Mouse (Mus musculus): Measurements from ENCODE around the gene Stx3. TPM values are rescaled to one million over a fixed set of nuclear protein-coding genes. Genes with fewer than 3 reads are reported as not detected.
A peak's percentile ranks its signal among the peaks of the same experiment; 100 is the strongest.

Gene Stx3
- polyA plus RNA-seq, 1 experiment from 2014 or later = 6.4 TPM

DNA sequence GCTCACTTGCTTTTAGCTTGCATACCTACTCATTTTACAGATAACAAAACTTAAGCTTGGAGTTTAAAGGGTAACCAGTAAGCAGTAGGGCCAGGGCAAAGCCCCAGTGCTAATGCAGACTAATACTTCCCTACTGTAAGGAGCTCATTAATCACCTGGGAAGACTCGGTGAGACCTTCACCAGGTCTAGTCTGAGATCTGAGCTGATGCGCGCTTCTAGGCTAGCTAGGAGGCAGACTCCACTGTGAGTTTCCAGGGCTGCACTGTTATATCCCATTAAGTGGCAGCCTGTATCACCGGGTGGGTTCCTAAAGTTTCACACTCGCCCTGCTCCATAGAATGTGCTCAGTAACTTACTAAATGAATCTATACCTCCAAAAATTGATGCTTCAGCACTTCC lies 1.6 kb downstream of the Stx3 start:
- WGBS = 11% methylated on average over 5 of the region's 5 CpGs
- Histone ChIP-seq H3K4me2 (peak overlapping the region; percentile 99), H3K4me1 (replicated peaks) (peaks cover 20% of the 10 kb centered on the region), H3K27me3 (peaks cover 66% of the 10 kb centered on the region), H3K27ac (replicated peaks) (no peak overlapping the region), H3K9ac (no peak overlapping the region), H3K36me3 (no peaks in the 10 kb centered on the region), H3K9me3 (no peaks in the 10 kb centered on the region), H3K4me3 (peak overlapping the region; percentile 66)
- no peak for ATAC-seq (ENCODE audit: low read depth)

DNA sequence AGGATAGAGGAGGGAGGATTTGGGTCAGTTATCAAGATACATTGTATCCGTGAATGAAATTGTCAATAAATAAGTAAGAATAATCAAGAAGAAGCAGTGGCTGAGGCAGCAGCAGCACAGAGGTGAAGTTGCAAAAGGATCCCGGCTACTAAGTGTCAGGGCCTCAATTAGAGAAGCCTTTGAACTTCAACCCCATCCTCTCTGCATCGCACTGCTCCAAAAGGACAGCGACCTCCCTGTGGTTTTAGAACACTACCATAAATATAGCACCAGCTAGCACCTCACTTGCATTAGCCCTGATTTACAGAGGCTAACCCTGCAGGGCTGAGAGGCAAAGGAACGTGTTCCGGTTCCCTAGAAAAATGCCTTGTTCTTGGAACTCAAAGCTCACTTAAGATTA lies 2.5 kb downstream of the Stx3 start:
- peaks cover 26% of the 10 kb centered on the region for H3K4me1 ChIP-seq (replicated peaks)
- H3K27me3 ChIP-seq = peaks cover 63% of the 10 kb centered on the region
- WGBS = 33% methylated on average over 6 of the region's 6 CpGs

DNA sequence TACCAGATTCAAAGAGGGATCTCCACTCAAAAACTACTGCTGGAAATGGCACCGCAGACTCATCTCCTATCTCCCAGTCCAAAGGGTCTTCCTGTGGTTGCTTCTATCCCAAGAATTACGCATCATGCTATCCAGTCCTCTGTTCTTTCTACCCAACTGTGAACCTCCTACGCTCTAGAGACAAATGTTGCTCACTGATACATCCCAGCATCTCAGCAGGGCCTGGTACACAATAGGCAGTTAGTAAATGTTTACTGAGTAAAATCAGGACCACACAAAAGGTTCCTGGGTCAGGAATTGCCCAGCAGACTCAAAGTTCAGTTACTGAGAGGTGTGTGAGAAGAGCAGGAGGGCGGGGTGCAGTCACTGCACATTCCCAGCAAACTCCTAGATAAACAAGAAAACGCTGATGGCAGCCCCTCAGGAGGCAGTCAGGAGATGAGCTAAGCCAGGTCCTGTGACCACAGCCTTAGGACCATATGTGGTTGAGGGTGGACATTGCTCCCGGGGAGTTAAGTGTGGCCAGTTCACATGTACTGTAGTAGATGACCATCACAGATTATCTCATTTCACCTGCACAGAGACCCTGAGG lies 4.4 kb downstream of the Stx3 start:
- Histone ChIP-seq H3K9me3 (no peaks in the 10 kb centered on the region), H3K27me3 (peaks cover 53% of the 10 kb centered on the region), H3K9ac (no peak overlapping the region), H3K4me3 (no peak overlapping the region), H3K36me3 (no peaks in the 10 kb centered on the region), H3K4me1 (replicated peaks) (peaks cover 21% of the 10 kb centered on the region), H3K27ac (replicated peaks) (no peak overlapping the region), H3K4me2 (no peak overlapping the region)
- whole genome bisulfite sequencing = 79% methylated on average over 6 of the region's 6 CpGs
- ATAC-seq (ENCODE audit: low read depth) = no peak

More for the DNA sequence above, 2.5 kb downstream of the Stx3 start:
- no peak for ATAC-seq (ENCODE audit: low read depth)
- no peaks in the 10 kb centered on the region for H3K9me3 ChIP-seq
- H3K27ac ChIP-seq (replicated peaks) = no peak overlapping the region
- H3K4me3 ChIP-seq = no peak overlapping the region
- H3K36me3 ChIP-seq = no peaks in the 10 kb centered on the region
- H3K4me2 ChIP-seq = no peak overlapping the region
- H3K9ac ChIP-seq = no peak overlapping the region

DNA sequence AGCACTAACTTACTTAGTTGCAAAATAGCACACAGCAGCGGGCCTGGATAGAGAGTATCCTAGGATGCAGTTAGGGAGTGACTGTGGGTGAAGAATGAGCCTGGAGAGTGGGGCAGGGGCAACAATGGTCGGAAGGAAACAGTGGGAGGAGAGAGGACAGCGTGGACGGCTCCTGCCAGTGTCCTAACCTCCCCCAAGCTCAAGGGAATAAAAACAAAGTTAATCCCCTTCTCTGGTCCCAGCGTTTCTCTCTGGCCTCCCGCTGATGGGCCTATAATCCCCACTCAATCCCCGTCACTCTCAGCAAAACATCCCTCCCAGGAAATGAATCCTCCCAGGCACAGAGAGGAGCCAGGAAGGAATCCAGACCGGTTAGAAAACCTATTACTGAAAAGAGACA lies 5.6 kb downstream of the Stx3 start:
- no peak for ATAC-seq (ENCODE audit: low read depth)
- Histone ChIP-seq H3K4me1 (replicated peaks) (0 out of 2 replicates have a peak, but pooled peaks cover 13% of the 10 kb centered on the region), H3K36me3 (no peaks in the 10 kb centered on the region), H3K9ac (no peak overlapping the region), H3K4me3 (no peak overlapping the region), H3K27ac (replicated peaks) (no peak overlapping the region), H3K27me3 (peaks cover 41% of the 10 kb centered on the region), H3K9me3 (no peaks in the 10 kb centered on the region), H3K4me2 (no peak overlapping the region)
- 17% methylated on average over 8 of the region's 8 CpGs for WGBS

DNA sequence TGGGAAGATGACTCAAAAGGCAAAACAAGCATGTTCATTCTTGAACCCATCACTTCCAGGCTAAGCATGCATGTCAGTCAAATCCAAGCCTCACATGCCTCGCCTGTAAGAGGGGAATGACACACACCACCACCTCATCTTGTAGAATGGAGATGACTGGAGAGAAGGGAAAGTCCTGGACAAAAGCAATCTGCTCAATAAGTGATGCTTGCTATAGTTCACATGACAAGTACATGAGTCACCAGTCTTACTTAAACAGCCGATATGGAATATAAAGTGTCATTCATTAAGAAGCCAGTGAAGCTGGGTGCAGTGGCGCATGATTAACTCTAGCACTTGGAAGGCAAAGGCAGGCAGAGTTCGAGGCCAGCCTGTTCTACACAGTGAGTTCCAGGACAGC lies 6.1 kb downstream of the Stx3 start:
- Histone ChIP-seq H3K4me2 (no peak overlapping the region), H3K36me3 (no peaks in the 10 kb centered on the region), H3K4me3 (no peak overlapping the region), H3K9me3 (no peaks in the 10 kb centered on the region), H3K9ac (no peak overlapping the region), H3K4me1 (replicated peaks) (0 out of 2 replicates have a peak, but pooled peaks cover 9% of the 10 kb centered on the region), H3K27me3 (peaks cover 36% of the 10 kb centered on the region), H3K27ac (replicated peaks) (no peak overlapping the region)
- ATAC-seq (ENCODE audit: low read depth) = no peak
- 79% methylated on average over 4 of the region's 4 CpGs for WGBS

DNA sequence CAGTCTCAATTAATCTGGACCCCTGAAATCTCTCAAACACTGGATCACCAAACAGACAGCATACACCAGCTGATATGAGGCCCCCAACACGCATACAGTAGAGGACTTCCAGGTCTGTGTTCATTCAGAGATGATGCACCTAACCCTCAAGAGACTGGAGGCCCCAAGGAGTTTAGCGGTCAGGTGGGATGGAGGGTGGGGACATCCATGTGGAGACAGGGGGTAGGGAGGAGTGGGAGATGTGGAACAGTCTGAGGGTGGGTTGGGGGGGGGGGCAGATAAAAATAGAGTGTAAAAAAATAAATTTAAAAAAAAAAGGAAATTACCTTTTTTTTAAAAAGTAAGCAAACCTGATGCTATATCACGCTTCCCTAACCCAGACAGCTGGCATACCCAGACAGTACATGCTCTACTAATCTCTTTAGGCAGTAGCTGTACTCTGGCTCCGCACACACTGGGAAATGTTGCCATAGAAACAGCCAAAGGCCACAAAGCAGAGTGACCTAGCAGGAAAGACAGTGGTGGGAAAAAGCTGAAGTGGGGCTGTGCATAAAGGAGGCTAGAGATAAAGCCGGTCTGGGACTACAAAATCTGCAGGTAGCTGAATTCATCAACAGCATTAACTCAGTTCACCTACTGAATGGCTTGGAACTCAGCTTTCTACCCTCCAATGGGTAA lies 7.4 kb downstream of the Stx3 start:
- H3K9ac ChIP-seq = no peak overlapping the region
- peaks cover 23% of the 10 kb centered on the region for H3K27me3 ChIP-seq
- no peak overlapping the region for H3K4me3 ChIP-seq
- no peaks in the 10 kb centered on the region for H3K9me3 ChIP-seq
- no peaks in the 10 kb centered on the region for H3K36me3 ChIP-seq
- no peak overlapping the region for H3K4me2 ChIP-seq
- 49% methylated on average over 5 of the region's 5 CpGs for WGBS
- 0 out of 2 replicates have a peak, but pooled peaks cover 6% of the 10 kb centered on the region for H3K4me1 ChIP-seq (replicated peaks)
- peak; percentile 91 for ATAC-seq (ENCODE audit: low read depth)
- no peak overlapping the region for H3K27ac ChIP-seq (replicated peaks)

DNA sequence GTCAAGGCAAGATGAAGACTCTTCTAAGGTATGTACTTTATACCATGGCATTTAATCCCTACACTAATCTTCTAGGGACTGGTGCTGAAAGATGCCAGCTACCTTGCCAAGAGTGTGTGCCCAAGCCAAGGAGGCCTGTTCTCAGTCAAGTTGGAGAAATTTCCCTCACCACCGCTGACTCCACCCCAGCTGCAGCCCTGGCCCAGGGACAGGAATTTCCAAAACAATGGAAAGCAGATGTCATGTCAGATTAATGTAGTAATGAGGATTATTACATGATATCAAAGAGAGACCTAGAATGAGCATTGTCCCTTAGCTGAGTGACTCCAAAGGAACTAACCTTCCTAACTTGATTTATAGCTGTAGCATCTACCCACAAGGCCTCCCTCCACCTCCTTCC lies 8.3 kb downstream of the Stx3 start:
- Histone ChIP-seq H3K27ac (replicated peaks) (no peak overlapping the region), H3K9ac (no peak overlapping the region), H3K4me3 (no peak overlapping the region), H3K4me2 (no peak overlapping the region), H3K36me3 (no peaks in the 10 kb centered on the region), H3K9me3 (no peaks in the 10 kb centered on the region), H3K27me3 (peaks cover 13% of the 10 kb centered on the region), H3K4me1 (replicated peaks) (0 out of 2 replicates have a peak, but pooled peaks cover 6% of the 10 kb centered on the region)
- no peak for ATAC-seq (ENCODE audit: low read depth)
- WGBS = 90% methylated on average over 1 of the region's 1 CpGs

DNA sequence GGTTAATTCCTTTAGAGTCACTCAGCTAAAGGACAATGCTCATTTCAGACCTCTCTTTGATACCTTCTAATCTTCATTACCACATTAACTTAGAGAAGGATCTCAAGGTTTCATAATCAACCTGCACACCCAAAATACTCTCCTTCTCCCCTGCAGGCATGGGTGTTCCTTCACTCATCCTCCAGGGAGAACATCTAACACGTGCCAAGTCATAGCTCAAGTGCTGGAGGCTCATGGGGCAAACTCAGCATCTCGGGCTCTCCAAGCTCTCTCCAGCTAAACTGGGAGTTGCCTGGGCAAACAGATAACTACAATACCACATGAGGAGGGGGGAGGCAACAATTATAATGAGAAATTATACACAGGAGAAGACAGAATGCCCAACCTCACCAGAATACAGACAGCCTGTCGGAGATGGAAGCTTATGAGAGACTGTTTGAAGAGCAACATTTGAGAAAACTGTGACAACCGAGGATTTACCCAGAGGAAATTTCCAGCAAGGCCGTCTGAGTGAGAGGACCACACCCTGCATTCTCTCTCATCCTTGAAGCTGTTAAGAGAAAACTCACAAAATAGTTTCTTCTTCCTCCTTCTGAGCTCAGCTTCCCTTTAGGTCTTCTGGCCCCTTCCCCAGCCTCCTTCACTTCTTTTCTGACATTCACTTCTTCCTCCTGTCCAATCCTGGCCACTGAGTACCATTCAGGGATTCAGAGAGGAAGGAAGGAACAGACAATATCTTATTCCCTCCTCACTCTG lies 9.0 kb downstream of the Stx3 start:
- no peak overlapping the region for H3K27ac ChIP-seq (replicated peaks)
- ATAC-seq (ENCODE audit: low read depth) = no peak
- H3K27me3 ChIP-seq = peaks cover 6% of the 10 kb centered on the region; the same call in 1 of the 2 replicates
- H3K4me1 ChIP-seq (replicated peaks) = 0 out of 2 replicates have a peak, but pooled peaks cover 6% of the 10 kb centered on the region
- no peak overlapping the region for H3K9ac ChIP-seq
- no peak overlapping the region for H3K4me2 ChIP-seq
- 84% methylated on average over 5 of the region's 5 CpGs for WGBS
- no peaks in the 10 kb centered on the region for H3K36me3 ChIP-seq
- H3K4me3 ChIP-seq = no peak overlapping the region
- H3K9me3 ChIP-seq = no peaks in the 10 kb centered on the region

DNA sequence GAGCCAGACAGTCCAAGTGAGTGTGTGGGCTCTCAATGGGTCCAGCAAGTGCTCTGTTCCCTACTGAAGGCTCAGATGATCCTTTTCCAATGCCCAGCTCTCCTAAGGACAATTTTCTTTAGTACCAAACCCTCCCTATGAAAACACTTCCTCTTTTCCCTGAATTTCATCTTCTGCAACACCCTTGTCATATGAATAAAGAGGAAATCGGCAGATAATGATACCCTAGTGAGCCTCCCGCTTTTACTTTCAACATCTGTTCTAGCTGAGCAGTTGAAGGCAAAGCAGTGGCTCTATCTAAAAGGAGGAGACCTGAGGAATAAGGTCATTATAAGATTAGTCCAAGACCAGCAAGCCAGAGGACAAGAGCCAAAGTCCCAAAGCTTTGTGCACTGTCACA lies 10.8 kb downstream of the Stx3 start:
- ATAC-seq (ENCODE audit: low read depth) = no peak
- Histone ChIP-seq H3K27ac (replicated peaks) (no peak overlapping the region), H3K9me3 (no peaks in the 10 kb centered on the region), H3K27me3 (no peaks in the 10 kb centered on the region), H3K4me1 (replicated peaks) (0 out of 2 replicates have a peak, but pooled peaks cover 6% of the 10 kb centered on the region), H3K4me3 (no peak overlapping the region), H3K9ac (no peak overlapping the region), H3K36me3 (no peaks in the 10 kb centered on the region), H3K4me2 (no peak overlapping the region)
- WGBS = 90% methylated on average over 2 of the region's 2 CpGs

DNA sequence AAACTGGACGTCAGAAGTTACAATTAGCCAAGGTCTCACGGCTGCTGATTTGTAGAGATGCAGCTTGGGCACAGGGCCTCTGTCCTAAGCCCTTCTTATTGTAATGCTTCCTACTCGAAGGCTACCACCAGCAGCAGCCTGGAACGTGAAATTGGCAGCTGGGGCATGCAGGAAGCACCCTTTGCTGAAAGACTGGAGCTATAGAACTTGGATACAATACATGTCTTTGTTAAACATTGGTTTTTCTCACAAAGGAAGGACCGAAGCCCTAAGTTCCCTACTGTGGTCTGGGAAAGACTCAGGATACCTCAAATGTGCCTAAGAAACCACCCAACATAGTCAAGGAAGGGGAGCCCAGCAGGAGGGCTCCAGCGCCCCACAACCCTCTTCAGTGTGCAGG lies 11.4 kb downstream of the Stx3 start:
- H3K4me1 ChIP-seq (replicated peaks) = 0 out of 2 replicates have a peak, but pooled peaks cover 6% of the 10 kb centered on the region
- H3K4me3 ChIP-seq = no peak overlapping the region
- H3K9me3 ChIP-seq = no peaks in the 10 kb centered on the region
- no peak for ATAC-seq (ENCODE audit: low read depth)
- H3K9ac ChIP-seq = no peak overlapping the region
- H3K27me3 ChIP-seq = no peaks in the 10 kb centered on the region
- no peak overlapping the region for H3K4me2 ChIP-seq
- H3K27ac ChIP-seq (replicated peaks) = no peak overlapping the region
- 38% methylated on average over 6 of the region's 6 CpGs for WGBS
- H3K36me3 ChIP-seq = no peaks in the 10 kb centered on the region

DNA sequence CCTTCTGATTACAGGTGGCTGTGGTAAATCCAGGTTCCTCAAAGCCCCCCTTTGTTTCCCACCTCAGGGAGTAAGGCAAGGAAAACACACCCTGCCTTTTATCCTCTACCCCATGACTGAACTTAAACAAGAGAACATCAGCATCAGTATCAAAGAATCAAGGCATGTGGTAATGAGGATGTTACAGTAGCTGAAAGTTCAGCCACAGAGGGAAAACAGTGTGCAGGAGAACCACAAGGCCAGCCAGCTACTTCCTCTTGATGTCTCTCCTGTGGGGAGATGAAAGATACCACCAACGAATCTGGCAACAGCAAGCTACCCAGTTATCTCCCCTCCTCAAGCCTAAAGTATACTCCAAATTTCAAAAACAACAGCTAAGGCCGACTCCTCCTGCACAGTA lies 12.0 kb downstream of the Stx3 start:
- H3K9me3 ChIP-seq = no peaks in the 10 kb centered on the region
- H3K36me3 ChIP-seq = no peaks in the 10 kb centered on the region
- H3K4me2 ChIP-seq = no peak overlapping the region
- H3K4me1 ChIP-seq (replicated peaks) = 0 out of 2 replicates have a peak, but pooled peaks cover 5% of the 10 kb centered on the region
- 66% methylated on average over 2 of the region's 2 CpGs for WGBS
- no peak overlapping the region for H3K9ac ChIP-seq
- no peak overlapping the region for H3K27ac ChIP-seq (replicated peaks)
- no peak overlapping the region for H3K4me3 ChIP-seq
- no peaks in the 10 kb centered on the region for H3K27me3 ChIP-seq
- ATAC-seq (ENCODE audit: low read depth) = no peak

DNA sequence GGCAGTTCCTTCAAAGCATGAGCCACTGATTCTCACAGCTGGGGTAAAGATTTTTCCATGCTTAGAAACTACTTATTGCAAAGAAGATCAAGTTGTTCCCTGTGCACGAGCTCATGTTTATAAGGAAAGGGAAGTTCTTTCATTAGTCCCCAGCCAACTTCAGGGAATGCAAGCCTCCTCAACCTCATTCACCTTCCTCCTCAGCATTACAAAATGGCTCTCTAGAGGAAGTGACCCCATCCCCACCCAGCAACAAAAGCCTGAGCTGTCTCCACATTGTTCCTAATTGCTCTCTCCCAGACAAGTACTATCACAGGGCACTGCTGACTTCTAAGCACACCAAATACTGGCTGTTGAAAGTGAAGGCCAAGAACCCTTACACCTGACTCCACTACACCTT lies 14.8 kb downstream of the Stx3 start:
- Histone ChIP-seq H3K36me3 (no peaks in the 10 kb centered on the region), H3K9ac (no peak overlapping the region), H3K27me3 (no peaks in the 10 kb centered on the region), H3K4me2 (no peak overlapping the region), H3K4me3 (no peak overlapping the region), H3K27ac (replicated peaks) (no peak overlapping the region), H3K4me1 (replicated peaks) (no peaks in the 10 kb centered on the region), H3K9me3 (no peaks in the 10 kb centered on the region)
- no peak for ATAC-seq (ENCODE audit: low read depth)
- 64% methylated on average over 1 of the region's 1 CpGs for WGBS
